20 mouse cellular contexts compared by ENCODE assay signal in the genomic region with DNA sequence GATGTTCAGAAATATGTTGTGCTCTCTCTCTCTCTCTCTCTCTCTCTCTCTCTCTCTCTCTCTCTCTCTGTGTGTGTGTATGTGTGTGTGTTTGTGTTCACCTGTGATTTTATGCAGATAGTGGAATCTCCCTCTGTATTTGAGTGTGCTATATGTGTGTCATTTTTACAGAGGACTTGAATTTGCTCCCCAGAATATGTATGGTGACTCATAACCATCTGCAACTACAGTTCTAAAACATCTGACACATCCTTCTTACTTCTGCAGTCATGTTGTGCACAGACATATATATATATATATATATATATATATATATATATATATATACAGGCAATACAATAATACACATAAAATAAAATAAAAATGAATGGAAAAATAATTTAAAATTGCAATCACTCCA.
DNase-seq lines count a peak whose midpoint lies in the region; ATAC-seq and TF ChIP-seq lines count a peak whose summit lies in the region.
"Had no signal": no experiment of that assay in that cellular context is flagged by ENCODE, and none has a peak within 500 bp of the region (broad histone marks: within the 10 kb centered on the region; RNA-seq: fewer than 3 reads in every experiment).

No protein-coding gene starts in this region.

- peak; percentile 72 for ATAC-seq in frontal cortex, adult (ENCODE audit: low TSS enrichment)
- no peak for ATAC-seq in forebrain, postnatal 0 days
- ATAC-seq: activated CD4-positive, CD25-positive, alpha-beta regulatory T cell, adult 4 months; CD4-positive, CD25-positive, alpha-beta regulatory T cell, adult 4 months; Patski had no signal

- TF ChIP-seq CTCF in forebrain, postnatal 0 days (IDR thresholded peaks at IDR 0.05; ENCODE audit: low read depth), result no peak

- H3K27me3 ChIP-seq in forebrain, postnatal 0 days (ENCODE audit: insufficient read depth, low read length), result no peaks in the 10 kb centered on the region
- H3K27me3 ChIP-seq: CH12.LX, Patski had no signal

- no peak overlapping the region for H3K27ac ChIP-seq in forebrain, postnatal 0 days (ENCODE audit: low read depth, low read length)

- H3K9ac ChIP-seq in forebrain, postnatal 0 days, result no peak overlapping the region

- no peak overlapping the region for H3K4me2 ChIP-seq in forebrain, postnatal 0 days (ENCODE audit: low read depth)

- no peaks in the 10 kb centered on the region for H3K4me1 ChIP-seq in forebrain, postnatal 0 days (ENCODE audit: insufficient read depth)

- no peaks in the 10 kb centered on the region for H3K9me3 ChIP-seq in forebrain, postnatal 0 days (ENCODE audit: low read length)
- H3K9me3 ChIP-seq: G1E had no signal

- DNase-seq in frontal cortex, postnatal 36 days (ENCODE audit: low spot score in 2 of 2), result no peak
- peak; percentile 19 for DNase-seq in brain, adult 2 months (ENCODE audit: low read depth, low spot score)
- no peak for DNase-seq in forebrain, postnatal 0 days
- DNase-seq: adrenal gland, adult 2 months; adrenal gland, adult 8-10 months; adrenal gland, postnatal 10 days; adrenal gland, postnatal 14 days; adrenal gland, postnatal 25 days; adrenal gland, postnatal 36 days; B cell, adult 2 months; cerebellum, adult 11 months; cerebellum, adult 11-12 months; cerebellum, adult 18-20 months; cerebellum, adult 2 months had no signal

- H3K36me3 ChIP-seq in forebrain, postnatal 0 days (ENCODE audit: insufficient read depth), result no peaks in the 10 kb centered on the region
- H3K36me3 ChIP-seq: G1E had no signal

- H3K4me3 ChIP-seq in forebrain, postnatal 0 days (ENCODE audit: low read depth, low read length), result no peak overlapping the region
